Mouse (Mus musculus): ENCODE results near the gene Senp6.

DNA sequence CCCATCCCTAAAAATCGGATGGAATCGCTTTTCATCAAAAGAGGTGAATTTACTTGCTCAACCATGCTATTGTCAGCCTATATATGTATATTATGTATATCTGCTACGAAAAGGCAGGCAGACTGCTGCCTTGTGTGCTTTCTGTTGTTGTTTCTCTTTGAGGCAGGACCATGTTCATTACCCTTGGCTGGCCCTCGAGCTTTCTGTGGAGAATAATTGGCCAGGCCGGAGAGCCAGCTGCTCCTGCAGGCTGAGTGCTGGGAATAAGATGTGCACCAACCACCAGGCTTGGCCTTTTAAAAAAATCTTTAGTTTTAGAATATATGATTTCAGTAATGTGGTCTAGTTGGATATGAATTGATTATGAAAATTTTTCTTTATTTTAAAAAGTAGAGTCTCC is 117.4 kb downstream of the Senp6 start:
- no peak for TF ChIP-seq CTCF (IDR thresholded peaks at IDR 0.05; ENCODE audit: low read depth, low read length)
- no peak for TF ChIP-seq POLR2A (IDR thresholded peaks at IDR 0.05; ENCODE audit: borderline replicate concordance, low read depth, low read length)
